In the genomic region with DNA sequence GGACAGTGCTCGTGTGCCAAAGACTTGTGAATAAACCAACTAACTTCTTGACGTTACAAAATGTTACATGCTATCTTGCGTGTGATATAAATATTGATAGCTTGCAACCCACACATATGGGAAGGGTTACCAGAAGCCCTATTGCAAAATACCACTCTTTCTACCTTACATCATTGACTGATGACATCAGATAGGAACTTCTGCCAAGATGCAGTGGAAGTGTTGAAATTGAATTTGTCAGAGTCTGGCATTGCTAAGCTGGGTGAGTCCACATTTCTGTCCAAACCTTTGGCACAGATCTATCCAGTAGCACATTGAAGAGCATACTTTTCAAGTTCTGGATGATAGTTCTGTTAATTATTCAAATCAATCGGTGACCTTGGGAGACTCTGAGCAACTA, we compare ENCODE assay signal across 17 mouse cellular contexts. TPM values are rescaled to one million over a fixed set of nuclear protein-coding genes. Genes with fewer than 3 reads are reported as not detected.
DNase-seq lines count a peak whose midpoint lies in the region; ATAC-seq lines count a peak whose summit lies in the region.
"Had no signal": no experiment of that assay in that cellular context is flagged by ENCODE, and none has a peak within 500 bp of the region (broad histone marks: within the 10 kb centered on the region; RNA-seq: fewer than 3 reads in every experiment).

No protein-coding gene starts in this region.

- H3K36me3 ChIP-seq in heart, embryonic 12.5 days = no peaks in the 10 kb centered on the region
- no peaks in the 10 kb centered on the region for H3K36me3 ChIP-seq in hindbrain, embryonic 13.5 days
- no peaks in the 10 kb centered on the region for H3K36me3 ChIP-seq in hindbrain, embryonic 16.5 days (ENCODE audit: control insufficient read depth, insufficient read depth, low read length)
- no peaks in the 10 kb centered on the region for H3K36me3 ChIP-seq in midbrain, embryonic 15.5 days (replicated peaks)
- H3K36me3 ChIP-seq: embryonic facial prominence, embryonic 10.5 days; limb, embryonic 13.5 days had no signal

- peak; percentile 86 for DNase-seq in heart, adult 11 months
- peak; percentile 43 for DNase-seq in 3134 (ENCODE audit: extremely low read depth, insufficient read length, low spot score)
- DNase-seq in adrenal gland, postnatal 10 days = peak; percentile 51
- DNase-seq in lung, postnatal 14 days = peak; percentile 2
- DNase-seq: cerebellum, adult 9-10 months; gastrocnemius, postnatal 36 days had no signal

- H3K4me1 ChIP-seq in heart, embryonic 12.5 days (replicated peaks) = peaks cover 9% of the 10 kb centered on the region; the same call in 1 of the 2 replicates
- H3K4me1 ChIP-seq in hindbrain, embryonic 13.5 days (replicated peaks) = no peaks in the 10 kb centered on the region
- no peaks in the 10 kb centered on the region for H3K4me1 ChIP-seq in hindbrain, embryonic 16.5 days (ENCODE audit: control insufficient read depth, insufficient read depth, low read depth, low read length)
- H3K4me1 ChIP-seq in midbrain, embryonic 15.5 days = no peaks in the 10 kb centered on the region

- H3K4me2 ChIP-seq in heart, embryonic 12.5 days = no peak overlapping the region
- H3K4me2 ChIP-seq in hindbrain, embryonic 13.5 days = no peak overlapping the region
- no peak overlapping the region for H3K4me2 ChIP-seq in hindbrain, embryonic 16.5 days (ENCODE audit: low read length)
- H3K4me2 ChIP-seq in midbrain, embryonic 15.5 days = no peak overlapping the region
- H3K4me2 ChIP-seq: limb, embryonic 13.5 days had no signal

- no peak overlapping the region for H3K4me3 ChIP-seq in heart, embryonic 12.5 days
- no peak overlapping the region for H3K4me3 ChIP-seq in hindbrain, embryonic 13.5 days
- H3K4me3 ChIP-seq in hindbrain, embryonic 16.5 days (ENCODE audit: low read length) = no peak overlapping the region
- H3K4me3 ChIP-seq in midbrain, embryonic 15.5 days = no peak overlapping the region
- H3K4me3 ChIP-seq: embryonic facial prominence, embryonic 10.5 days; limb, embryonic 13.5 days had no signal

- H3K9me3 ChIP-seq in heart, embryonic 12.5 days (replicated peaks) = no peaks in the 10 kb centered on the region
- H3K9me3 ChIP-seq in hindbrain, embryonic 13.5 days = no peaks in the 10 kb centered on the region
- no peaks in the 10 kb centered on the region for H3K9me3 ChIP-seq in hindbrain, embryonic 16.5 days (ENCODE audit: control insufficient read depth, low read length)
- H3K9me3 ChIP-seq in midbrain, embryonic 15.5 days = no peaks in the 10 kb centered on the region
- H3K9me3 ChIP-seq: embryonic facial prominence, embryonic 10.5 days; limb, embryonic 13.5 days had no signal

- H3K27me3 ChIP-seq in heart, embryonic 12.5 days (replicated peaks) = no peaks in the 10 kb centered on the region
- no peaks in the 10 kb centered on the region for H3K27me3 ChIP-seq in hindbrain, embryonic 13.5 days
- H3K27me3 ChIP-seq in hindbrain, embryonic 16.5 days (replicated peaks; ENCODE audit: control insufficient read depth, insufficient read depth, low read length) = no peaks in the 10 kb centered on the region
- H3K27me3 ChIP-seq in midbrain, embryonic 15.5 days (replicated peaks) = no peaks in the 10 kb centered on the region
- H3K27me3 ChIP-seq: limb, embryonic 13.5 days had no signal

- ATAC-seq in heart, embryonic 12.5 days (ENCODE audit: insufficient number of reproducible peaks, low FRiP score) = no peak
- ATAC-seq in hindbrain, embryonic 13.5 days (ENCODE audit: low FRiP score) = no peak
- no peak for ATAC-seq in hindbrain, embryonic 16.5 days
- ATAC-seq in midbrain, embryonic 15.5 days (replicated peaks) = no peak

- no peak overlapping the region for H3K27ac ChIP-seq in heart, embryonic 12.5 days (ENCODE audit: poor library complexity, severe bottlenecking)
- H3K27ac ChIP-seq in hindbrain, embryonic 13.5 days = no peak overlapping the region
- H3K27ac ChIP-seq in hindbrain, embryonic 16.5 days (ENCODE audit: low read depth, low read length) = no peak overlapping the region
- no peak overlapping the region for H3K27ac ChIP-seq in midbrain, embryonic 15.5 days
- H3K27ac ChIP-seq: embryonic facial prominence, embryonic 10.5 days; limb, embryonic 13.5 days had no signal

- WGBS in heart, embryonic 12.5 days = 70% methylated on average over 4 of the region's 4 CpGs
- 96% methylated on average over 4 of the region's 4 CpGs for WGBS in hindbrain, embryonic 13.5 days
- 94% methylated on average over 4 of the region's 4 CpGs for WGBS in hindbrain, embryonic 16.5 days
- WGBS in midbrain, embryonic 15.5 days = 95% methylated on average over 4 of the region's 4 CpGs

- H3K9ac ChIP-seq in heart, embryonic 12.5 days = no peak overlapping the region
- H3K9ac ChIP-seq in hindbrain, embryonic 13.5 days = no peak overlapping the region
- no peak overlapping the region for H3K9ac ChIP-seq in hindbrain, embryonic 16.5 days (ENCODE audit: low read depth, low read length)
- no peak overlapping the region for H3K9ac ChIP-seq in midbrain, embryonic 15.5 days
- H3K9ac ChIP-seq: limb, embryonic 13.5 days had no signal

RNA-seq across cellular contexts. Expression of gene Epgn, which starts 9.4 kb away (rescaled TPM):
- polyA plus RNA-seq in heart, embryonic 12.5 days (2016; fragmentation: Nextera tagmentation; extraction: Ambion mirVana) = 0.21 TPM in 1 of 2 replicates, not detected in the other
- total RNA-seq in adrenal gland, postnatal 10 days (2021) = not detected
- polyA plus RNA-seq in hindbrain, embryonic 13.5 days (2015; fragmentation: Nextera tagmentation; extraction: Ambion mirVana) = not detected in 2 replicates
- polyA plus RNA-seq in hindbrain, embryonic 16.5 days (2015; fragmentation: Nextera tagmentation; extraction: Ambion mirVana) = 0.17 TPM in 1 of 2 replicates, not detected in the other
- not detected in 2 replicates for polyA plus RNA-seq in midbrain, embryonic 15.5 days (2015; fragmentation: Nextera tagmentation; extraction: Ambion mirVana)
- total RNA-seq: megakaryocyte-erythroid progenitor cell, adult 5-6 weeks had no signal

RNA-seq across cellular contexts. Expression of gene Ereg, which starts 37.8 kb away (rescaled TPM):
- polyA plus RNA-seq in heart, embryonic 12.5 days (2016; fragmentation: Nextera tagmentation; extraction: Ambion mirVana) = 0.13 and 0.17 TPM in 2 replicates
- under 1 TPM in 1 of 2 experiments, not detected in 1; 0.09 TPM for total RNA-seq in adrenal gland, postnatal 10 days (2021)
- polyA plus RNA-seq in hindbrain, embryonic 13.5 days (2015; fragmentation: Nextera tagmentation; extraction: Ambion mirVana) = not detected in 2 replicates
- polyA plus RNA-seq in hindbrain, embryonic 16.5 days (2015; fragmentation: Nextera tagmentation; extraction: Ambion mirVana) = not detected in 2 replicates
- not detected in 2 replicates for polyA plus RNA-seq in midbrain, embryonic 15.5 days (2015; fragmentation: Nextera tagmentation; extraction: Ambion mirVana)
- total RNA-seq: gastrocnemius, postnatal 36 days; layer of hippocampus, postnatal 10 days; megakaryocyte-erythroid progenitor cell, adult 5-6 weeks had no signal
- polyA plus RNA-seq: embryonic facial prominence, embryonic 10.5 days; forebrain, embryonic 11.5 days; hindbrain, embryonic 11.5 days; kidney, embryonic 16.5 days; limb, embryonic 13.5 days had no signal

Comparison
In these comparisons a context has a peak if more than half of its experiments do, and no peak if none do; other contexts are left out.
1. DNase-seq: peak in every context shown above with its lines; median percentile 86 in heart, adult 11 months; 51 in adrenal gland, postnatal 10 days; 43 in 3134; 2 in lung, postnatal 14 days.